Mouse (Mus musculus) embryonic facial prominence, embryonic 12.5 days (tissue): ENCODE results near the gene Rbm47. TPM values are rescaled to one million over a fixed set of nuclear protein-coding genes. Genes with fewer than 3 reads are reported as not detected.

Source experiments
- ATAC-seq: fragments of 200-750 bp; cut with Nextera tagmentation; 2 replicates; pipeline ENCODE4 v1.8.0; 2017; ENCODE audit not compliant: insufficient number of reproducible peaks, insufficient read depth, low FRiP score, low TSS enrichment
- H3K27ac ChIP-seq: fragments of 300-500 bp; sonication (generic); 2 replicates; pipeline ENCODE4 v1.5.1; 2016; ENCODE audit warnings: mild to moderate bottlenecking
- H3K27me3 ChIP-seq: fragments of 300-500 bp; sonication (generic); 2 replicates; pipeline ENCODE4 v1.6.1; 2016; ENCODE audit warnings: mild to moderate bottlenecking, moderate library complexity
- H3K36me3 ChIP-seq: fragments of 300-500 bp; sonication (generic); 2 replicates; pipeline ENCODE4 v1.6.1; 2016; ENCODE audit warnings: mild to moderate bottlenecking
- H3K4me1 ChIP-seq: fragments of 300-500 bp; sonication (generic); 2 replicates; pipeline ENCODE4 v1.6.1; 2016
- H3K4me2 ChIP-seq: fragments of 300-500 bp; sonication (generic); replicated peaks from 2 replicates; pipeline ENCODE4 v1.6.1; 2016; ENCODE audit warnings: mild to moderate bottlenecking, moderate library complexity
- H3K4me3 ChIP-seq: fragments of 300-500 bp; sonication (generic); 2 replicates; pipeline ENCODE4 v1.5.1; 2016; ENCODE audit warnings: mild to moderate bottlenecking
- H3K9ac ChIP-seq: fragments of 300-500 bp; sonication (generic); 2 replicates; pipeline ENCODE4 v1.6.1; 2016; ENCODE audit warnings: mild to moderate bottlenecking, moderate library complexity
- H3K9me3 ChIP-seq: fragments of 300-500 bp; sonication (generic); 2 replicates; pipeline ENCODE4 v1.6.1; 2016; ENCODE audit warnings: mild to moderate bottlenecking, moderate library complexity
- WGBS: fragments of 180-500 bp; shearing (Covaris S2); methylation state at CpG from one replicate; pipeline ENCODE4 v1.1.7; 2016; 5-methylcytosine and 5-hydroxymethylcytosine counted together
- polyA plus RNA-seq: library from polyadenylated mRNA; unstranded; fragments of >200 nt; fragmentation: Nextera tagmentation; extraction: Ambion mirVana; gene quantifications from 2 replicates; pipeline ENCODE4 v1.2.1, GENCODE M21; 2016

The Rbm47 gene
- polyA plus RNA-seq, 1 experiment from 2014 or later, result 5.0 TPM

GRCm38 (mm10) chr5:66028232-66028631 is 144.7 kb downstream of the Rbm47 start:
- Histone ChIP-seq H3K27me3 (no peaks in the 10 kb centered on the region), H3K9ac (no peak overlapping the region), H3K4me3 (no peak overlapping the region), H3K4me2 (no peak overlapping the region), H3K36me3 (peaks cover 8% of the 10 kb centered on the region), H3K9me3 (peaks cover 14% of the 10 kb centered on the region), H3K4me1 (no peaks in the 10 kb centered on the region), H3K27ac (no peak overlapping the region)
- 83% methylated on average over 5 of the region's 5 CpGs for WGBS
- ATAC-seq, result no peak

- Histone ChIP-seq H3K9ac (no peak overlapping the region), H3K27me3 (no peaks in the 10 kb centered on the region), H3K4me3 (no peak overlapping the region), H3K4me1 (no peaks in the 10 kb centered on the region), H3K27ac (no peak overlapping the region), H3K36me3 (peaks cover 8% of the 10 kb centered on the region), H3K9me3 (peaks cover 14% of the 10 kb centered on the region), H3K4me2 (no peak overlapping the region)
- ATAC-seq, result no peak
- WGBS, result 95% methylated on average over 8 of the region's 8 CpGs
Measured at GRCm38 (mm10) chr5:66027206-66027605, 145.7 kb downstream of the Rbm47 start.

GRCm38 (mm10) chr5:66026796-66027195 is 146.1 kb downstream of the Rbm47 start:
- no peak overlapping the region for H3K4me2 ChIP-seq
- H3K27ac ChIP-seq, result no peak overlapping the region
- 97% methylated on average over 31 of the region's 31 CpGs for WGBS
- H3K36me3 ChIP-seq, result peaks cover 8% of the 10 kb centered on the region
- no peaks in the 10 kb centered on the region for H3K4me1 ChIP-seq
- no peak overlapping the region for H3K4me3 ChIP-seq
- H3K27me3 ChIP-seq, result no peaks in the 10 kb centered on the region
- no peak for ATAC-seq
- H3K9ac ChIP-seq, result no peak overlapping the region
- peaks cover 14% of the 10 kb centered on the region for H3K9me3 ChIP-seq

- ATAC-seq, result no peak
- Histone ChIP-seq H3K4me3 (no peak overlapping the region), H3K4me2 (no peak overlapping the region), H3K27me3 (no peaks in the 10 kb centered on the region), H3K4me1 (no peaks in the 10 kb centered on the region), H3K36me3 (no peaks in the 10 kb centered on the region), H3K9ac (no peak overlapping the region), H3K9me3 (no peaks in the 10 kb centered on the region), H3K27ac (no peak overlapping the region)
- WGBS, result 95% methylated on average over 2 of the region's 2 CpGs
Measured at GRCm38 (mm10) chr5:66015449-66015961, 157.4 kb downstream of the Rbm47 start.

- 93% methylated on average over 2 of the region's 2 CpGs for WGBS
Measured at GRCm38 (mm10) chr5:66014437-66014836, 158.5 kb downstream of the Rbm47 start.

GRCm38 (mm10) chr5:66013999-66014398 is 158.9 kb downstream of the Rbm47 start:
- Histone ChIP-seq H3K9ac (no peak overlapping the region), H3K27ac (no peak overlapping the region), H3K9me3 (no peaks in the 10 kb centered on the region), H3K4me1 (no peaks in the 10 kb centered on the region), H3K4me3 (no peak overlapping the region), H3K4me2 (no peak overlapping the region), H3K27me3 (no peaks in the 10 kb centered on the region), H3K36me3 (no peaks in the 10 kb centered on the region)
- 75% methylated on average over 3 of the region's 3 CpGs for WGBS
- ATAC-seq, result no peak

More at GRCm38 (mm10) chr5:66014437-66014836, 158.5 kb downstream of the Rbm47 start:
- Histone ChIP-seq H3K27me3 (no peaks in the 10 kb centered on the region), H3K4me3 (no peak overlapping the region), H3K27ac (no peak overlapping the region), H3K4me1 (no peaks in the 10 kb centered on the region), H3K36me3 (no peaks in the 10 kb centered on the region), H3K9me3 (no peaks in the 10 kb centered on the region), H3K9ac (no peak overlapping the region), H3K4me2 (no peak overlapping the region)
- no peak for ATAC-seq

- ATAC-seq, result no peak
- Histone ChIP-seq H3K4me3 (no peak overlapping the region), H3K4me1 (no peaks in the 10 kb centered on the region), H3K27me3 (no peaks in the 10 kb centered on the region), H3K4me2 (no peak overlapping the region), H3K36me3 (no peaks in the 10 kb centered on the region), H3K9ac (no peak overlapping the region), H3K27ac (no peak overlapping the region), H3K9me3 (no peaks in the 10 kb centered on the region)
- 82% methylated on average over 15 of the region's 15 CpGs for WGBS
Measured at GRCm38 (mm10) chr5:66008245-66008967, 164.5 kb downstream of the Rbm47 start.

GRCm38 (mm10) chr5:66005041-66005678 is 167.8 kb downstream of the Rbm47 start:
- Histone ChIP-seq H3K9ac (no peak overlapping the region), H3K4me2 (no peak overlapping the region), H3K27ac (no peak overlapping the region), H3K36me3 (no peaks in the 10 kb centered on the region), H3K27me3 (no peaks in the 10 kb centered on the region), H3K4me3 (no peak overlapping the region), H3K4me1 (0 out of 2 replicates have a peak, but pooled peaks cover 3% of the 10 kb centered on the region), H3K9me3 (no peaks in the 10 kb centered on the region)
- 44% methylated on average over 16 of the region's 16 CpGs for WGBS
- ATAC-seq, result no peak

- no peak for ATAC-seq
- Histone ChIP-seq H3K4me2 (no peak within 1 kb of the TSS), H3K9me3 (no peaks in the 10 kb centered on the region), H3K9ac (no peak within 1 kb of the TSS), H3K36me3 (no peaks in the 10 kb centered on the region), H3K4me1 (0 out of 2 replicates have a peak, but pooled peaks cover 3% of the 10 kb centered on the region), H3K27ac (no peak within 1 kb of the TSS), H3K4me3 (no peak within 1 kb of the TSS), H3K27me3 (no peaks in the 10 kb centered on the region)
- 66% methylated on average over 14 of the region's 14 CpGs for WGBS
Measured at GRCm38 (mm10) chr5:66004134-66004925, 168.6 kb downstream of the Rbm47 start, which contains the start of gene 9130230L23Rik. 9130230L23Rik (minus strand) TSS chr5:66004285.

GRCm38 (mm10) chr5:66001232-66001631 is 171.7 kb downstream of the Rbm47 start:
- no peak overlapping the region for H3K27ac ChIP-seq
- 0 out of 2 replicates have a peak, but pooled peaks cover 3% of the 10 kb centered on the region for H3K4me1 ChIP-seq
- no peaks in the 10 kb centered on the region for H3K36me3 ChIP-seq
- 63% methylated on average over 5 of the region's 5 CpGs for WGBS
- no peaks in the 10 kb centered on the region for H3K27me3 ChIP-seq
- H3K4me2 ChIP-seq, result no peak overlapping the region
- H3K9me3 ChIP-seq, result no peaks in the 10 kb centered on the region
- H3K9ac ChIP-seq, result no peak overlapping the region
- H3K4me3 ChIP-seq, result no peak overlapping the region
- no peak for ATAC-seq

- WGBS, result 48% methylated on average over 6 of the region's 6 CpGs
- Histone ChIP-seq H3K27me3 (no peaks in the 10 kb centered on the region), H3K9ac (no peak overlapping the region), H3K4me1 (0 out of 2 replicates have a peak, but pooled peaks cover 3% of the 10 kb centered on the region), H3K4me2 (no peak overlapping the region), H3K36me3 (no peaks in the 10 kb centered on the region), H3K9me3 (no peaks in the 10 kb centered on the region), H3K27ac (no peak overlapping the region), H3K4me3 (no peak overlapping the region)
- ATAC-seq, result no peak
Measured at GRCm38 (mm10) chr5:66000567-66001125, 172.3 kb downstream of the Rbm47 start.
